Mouse (Mus musculus) liver, adult (tissue): Measurements from ENCODE around the gene Coq8b.

Source experiments
- GATA4 ChIP-seq: IDR thresholded peaks from 2 replicates; pipeline ENCODE4 v1.6.1; 2014; ENCODE audit warnings: mild to moderate bottlenecking, low read length; ENCODE audit not compliant: insufficient replicate concordance

Coq8b gene

DNA sequence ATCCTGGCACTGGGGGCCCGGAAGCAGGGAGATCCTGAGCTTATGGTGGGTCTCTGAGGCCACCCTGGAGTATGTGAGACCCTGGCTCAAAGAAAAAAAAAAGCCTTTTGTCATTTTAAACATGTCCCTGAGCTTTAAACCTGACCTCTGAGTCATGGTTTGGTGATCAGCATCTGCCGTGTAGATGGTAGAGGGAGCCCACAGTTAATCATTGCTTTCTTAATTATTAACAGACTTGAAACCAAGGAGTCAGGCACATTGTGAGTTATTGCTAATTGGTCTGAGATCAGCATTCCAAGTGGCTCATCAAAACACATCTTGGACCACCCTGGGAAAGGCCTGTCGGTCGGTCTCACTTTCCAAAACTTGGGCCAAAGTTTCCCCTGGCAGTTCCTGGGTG is 49.4 kb downstream of the Coq8b start:
- TF ChIP-seq GATA4: no peak

DNA sequence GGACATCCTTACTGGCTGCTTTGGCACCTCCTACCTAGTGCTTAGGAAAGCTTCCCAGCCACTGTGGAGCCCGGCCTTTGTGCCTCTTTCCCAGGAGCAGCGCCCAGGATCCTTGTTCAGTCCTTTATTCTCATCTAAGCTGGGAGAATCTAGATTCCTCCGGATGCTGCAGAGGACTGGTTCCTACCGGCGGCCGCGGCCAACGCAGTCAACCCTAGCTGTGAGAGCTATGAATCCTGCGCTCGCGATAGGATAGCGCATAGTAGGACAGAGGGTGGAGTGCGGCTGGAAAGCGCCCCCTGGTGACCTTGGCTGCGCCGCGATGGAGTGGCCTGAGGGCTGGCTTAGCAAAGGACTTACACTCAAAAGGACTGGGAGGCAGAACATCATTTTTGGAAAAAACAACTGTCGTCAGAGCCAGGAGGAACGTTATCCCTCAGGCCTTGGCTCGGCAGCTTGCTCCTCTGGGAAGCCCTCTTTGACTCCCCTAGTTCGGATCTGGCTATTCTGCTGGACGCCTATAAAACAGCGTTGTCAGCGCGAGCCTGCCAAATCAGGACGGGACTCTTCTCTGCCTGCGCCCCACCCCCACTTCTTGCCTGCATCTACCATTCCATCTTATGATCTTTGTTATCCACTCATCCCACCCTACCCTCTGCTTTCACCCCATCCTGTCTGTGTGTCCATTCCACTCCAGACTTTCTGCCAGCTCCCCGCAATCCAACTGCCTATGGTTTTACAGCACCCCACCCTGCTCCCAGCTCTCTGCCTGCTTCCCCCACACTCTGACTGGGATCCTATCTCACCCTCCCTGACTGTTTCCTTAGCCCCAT is 52.3 kb downstream of the Coq8b start:
- TF ChIP-seq GATA4: no peak

DNA sequence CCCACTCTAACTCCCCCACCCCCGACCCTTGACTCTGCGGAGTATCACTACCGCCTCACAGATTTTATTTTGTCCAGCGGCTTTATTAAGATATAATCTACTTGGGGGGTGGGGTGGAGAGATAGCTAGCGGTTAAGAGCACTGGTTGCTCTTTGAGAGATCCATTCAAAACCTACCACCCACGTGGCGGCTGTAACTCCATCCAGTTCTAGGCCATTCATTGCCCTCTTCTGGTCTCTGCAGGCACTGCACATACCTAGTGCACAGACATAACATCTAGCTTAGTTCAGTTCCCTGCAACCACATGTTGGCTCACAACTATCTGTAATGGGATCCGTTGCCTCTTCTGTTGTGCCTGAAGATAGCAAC is 52.9 kb downstream of the Coq8b start:
- no peak for TF ChIP-seq GATA4

DNA sequence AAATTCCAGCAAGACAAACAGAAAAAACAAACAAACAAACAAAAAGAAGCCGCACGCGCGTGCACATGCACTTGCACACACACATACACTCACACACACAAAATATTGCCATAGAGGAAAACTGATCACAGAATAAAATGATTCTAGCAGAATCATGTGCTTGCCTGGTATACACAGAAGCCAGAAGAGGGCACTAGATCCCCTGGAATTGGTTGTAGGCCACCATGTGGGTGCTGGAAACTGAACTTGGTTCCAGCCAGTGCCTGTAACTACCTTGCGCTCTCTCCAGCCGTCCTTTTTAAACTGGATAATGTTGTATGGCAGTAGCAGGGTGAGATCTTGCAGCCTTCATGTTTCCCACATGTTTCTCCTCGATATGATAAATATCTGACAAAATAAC is 55.9 kb downstream of the Coq8b start:
- TF ChIP-seq GATA4: no peak

DNA sequence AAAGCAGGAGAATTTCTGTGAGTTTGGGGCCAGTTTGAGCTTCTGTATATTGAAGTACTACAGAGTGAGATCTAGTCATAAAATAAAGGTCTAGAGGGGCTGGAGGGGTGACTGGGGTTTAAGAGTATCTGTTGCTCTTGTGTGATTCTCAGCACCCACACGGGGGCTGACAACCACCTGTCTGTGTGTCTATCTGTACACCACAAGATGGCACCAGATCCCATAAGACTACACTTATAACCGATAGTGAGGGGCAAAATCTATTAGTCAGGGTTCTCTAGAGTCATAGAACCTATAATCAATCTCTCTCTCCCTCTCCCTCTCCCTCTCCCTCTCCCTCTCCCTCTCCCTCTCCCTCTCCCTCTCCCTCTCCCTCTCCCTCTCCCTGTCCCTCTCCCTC is 57.7 kb downstream of the Coq8b start:
- no peak for TF ChIP-seq GATA4

DNA sequence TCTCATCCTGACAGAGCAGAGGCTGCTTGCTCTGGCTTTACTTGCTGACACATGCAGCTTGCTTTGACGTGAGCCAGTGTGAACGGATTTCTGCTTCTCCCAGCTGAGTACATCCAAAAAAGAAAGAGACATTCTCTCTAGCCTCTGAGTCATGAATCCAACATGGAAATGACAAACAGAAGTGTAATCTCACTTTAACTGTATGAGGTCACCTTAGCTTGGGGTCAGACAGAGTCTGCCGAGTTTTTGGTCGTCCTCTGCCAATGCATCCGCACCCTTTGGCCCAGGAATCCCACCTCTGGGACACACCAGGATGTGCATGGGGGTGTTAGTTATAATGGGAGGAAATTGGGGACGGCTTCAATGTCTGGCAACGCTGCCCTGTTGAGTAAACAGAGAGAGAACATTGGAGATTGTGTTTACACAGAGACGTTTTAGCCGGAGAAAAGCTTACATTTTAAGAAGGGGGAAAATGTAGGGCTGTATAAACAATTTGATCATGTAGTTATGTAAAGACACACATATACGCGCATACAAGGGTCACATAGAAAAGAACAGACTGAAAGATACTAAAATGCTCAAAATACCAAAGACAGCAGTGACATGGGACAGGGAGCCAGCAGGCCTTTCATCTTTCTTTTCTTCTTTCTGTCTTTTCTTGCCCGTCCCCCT is 59.1 kb downstream of the Coq8b start:
- TF ChIP-seq GATA4: no peak

DNA sequence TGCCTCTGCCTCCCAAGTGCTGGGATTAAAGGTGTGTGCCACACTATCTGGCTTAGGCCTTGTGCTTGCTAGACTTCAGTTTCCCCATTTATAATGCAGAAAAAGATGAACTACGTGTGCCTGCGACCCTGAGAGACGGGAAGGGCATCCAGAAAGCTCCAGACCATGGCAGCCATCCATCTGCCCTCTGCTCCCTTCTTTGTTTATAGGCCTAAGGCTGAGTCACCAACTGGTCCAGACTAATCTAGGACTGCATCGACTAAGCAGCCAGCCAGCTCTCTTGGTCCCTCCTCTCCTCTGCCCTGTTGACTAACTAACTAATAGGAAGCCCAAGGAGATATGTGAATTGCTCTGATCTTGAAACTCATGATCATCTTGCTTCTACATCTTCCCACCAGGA is 63.1 kb downstream of the Coq8b start:
- TF ChIP-seq GATA4: no peak

DNA sequence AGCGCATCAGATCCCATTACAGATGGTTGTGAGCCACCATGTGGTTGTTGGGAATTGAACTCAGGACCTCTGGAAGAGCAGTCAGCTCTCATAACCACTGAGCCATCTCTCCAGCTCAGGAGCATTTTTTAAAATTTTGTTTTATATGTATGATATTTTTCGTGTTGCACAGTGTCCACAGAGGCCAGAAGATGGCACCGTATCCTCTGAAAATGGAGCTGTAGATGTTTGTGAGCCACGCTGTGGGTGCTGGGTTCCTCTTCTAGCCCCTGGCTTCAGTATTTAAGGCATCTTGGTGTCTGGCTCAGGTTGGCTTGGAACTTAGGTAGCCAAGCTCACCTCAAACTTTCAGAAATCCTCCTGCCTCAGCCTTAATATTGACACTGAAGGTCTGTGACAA is 63.7 kb downstream of the Coq8b start:
- no peak for TF ChIP-seq GATA4

DNA sequence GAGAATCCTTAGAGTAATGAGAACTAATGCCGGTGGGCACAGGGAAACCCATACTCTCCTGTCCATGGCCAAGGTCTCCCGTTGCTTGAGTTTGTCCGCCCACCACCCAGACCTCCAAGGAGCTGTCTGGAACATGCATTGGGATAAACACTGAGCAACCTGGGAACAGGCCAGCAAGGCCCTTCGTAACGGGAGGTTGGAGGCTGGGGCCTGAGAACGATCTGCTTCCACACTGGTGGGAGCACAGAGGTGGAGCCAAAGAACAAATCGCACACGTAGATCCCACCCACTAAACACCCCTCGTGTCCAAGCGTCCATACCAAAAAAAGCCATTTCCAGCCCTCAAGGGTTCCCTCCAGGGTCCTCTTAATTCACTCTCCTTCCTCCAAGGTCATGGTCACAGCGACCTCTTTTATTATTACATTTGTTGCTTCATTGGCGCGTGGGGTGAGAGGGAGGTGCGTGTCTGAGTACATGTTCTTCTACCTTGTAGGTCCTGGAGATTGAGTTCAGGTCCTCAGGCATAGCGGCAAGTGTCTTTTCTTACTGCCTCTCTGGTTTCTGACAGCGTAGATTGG is 65.3 kb downstream of the Coq8b start:
- TF ChIP-seq GATA4: no peak

DNA sequence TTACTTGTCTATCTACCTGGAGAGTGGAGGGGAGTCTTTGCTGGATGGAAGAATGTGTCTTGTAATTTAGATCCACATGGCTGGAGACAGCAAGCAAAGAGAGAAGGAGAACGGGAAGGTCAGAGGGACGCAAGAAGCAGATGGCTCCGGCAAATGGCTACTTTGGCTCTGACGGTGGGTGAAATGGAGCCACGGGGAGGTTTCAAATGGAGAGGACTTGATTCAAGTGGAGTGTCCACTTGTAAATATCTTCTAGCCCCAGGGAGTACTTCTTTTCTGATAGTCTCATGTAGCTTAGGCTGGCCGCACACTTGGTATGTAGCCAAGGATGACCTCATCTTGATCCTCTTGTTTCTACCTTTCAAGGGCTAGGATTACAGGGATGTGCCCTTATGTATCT is 66.0 kb downstream of the Coq8b start:
- no peak for TF ChIP-seq GATA4

DNA sequence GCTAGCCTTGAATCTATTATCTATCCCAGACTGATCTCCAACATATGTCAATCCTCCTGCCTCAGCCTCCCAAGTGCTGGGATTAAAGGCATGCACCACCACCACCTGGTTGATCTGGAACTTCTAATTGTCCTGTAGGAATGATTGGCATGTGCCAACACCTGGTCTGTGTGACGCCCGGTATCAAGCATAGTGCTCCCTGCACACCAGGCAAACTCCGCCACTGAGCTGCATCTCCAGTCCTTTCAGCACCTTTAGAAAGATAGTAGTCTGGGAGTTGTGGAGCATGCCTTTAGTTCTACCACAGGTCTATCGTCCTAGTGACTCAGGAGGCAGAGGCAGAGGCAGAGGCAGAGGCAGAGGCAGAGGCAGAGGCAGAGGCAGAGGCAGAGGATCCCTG is 67.5 kb downstream of the Coq8b start:
- no peak for TF ChIP-seq GATA4

DNA sequence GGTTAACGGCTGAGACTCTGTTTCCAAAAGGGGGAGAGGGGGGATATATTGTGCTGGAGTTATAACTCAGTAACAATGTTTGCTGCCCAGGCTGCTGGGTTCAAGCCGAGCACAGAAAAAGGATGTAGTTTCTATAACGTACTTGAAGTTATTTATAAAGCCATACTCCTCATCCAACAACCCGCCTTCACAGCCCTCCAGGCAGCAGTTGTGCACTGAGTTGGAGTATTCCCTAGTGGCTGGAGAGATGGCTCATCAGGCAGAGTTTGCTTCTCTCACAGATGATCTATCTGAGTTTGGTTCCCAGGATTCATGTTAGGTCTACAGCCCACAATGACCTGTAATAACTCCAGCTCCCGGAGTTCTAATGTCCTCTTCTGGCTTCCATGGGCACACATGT is 68.0 kb downstream of the Coq8b start:
- TF ChIP-seq GATA4: no peak

DNA sequence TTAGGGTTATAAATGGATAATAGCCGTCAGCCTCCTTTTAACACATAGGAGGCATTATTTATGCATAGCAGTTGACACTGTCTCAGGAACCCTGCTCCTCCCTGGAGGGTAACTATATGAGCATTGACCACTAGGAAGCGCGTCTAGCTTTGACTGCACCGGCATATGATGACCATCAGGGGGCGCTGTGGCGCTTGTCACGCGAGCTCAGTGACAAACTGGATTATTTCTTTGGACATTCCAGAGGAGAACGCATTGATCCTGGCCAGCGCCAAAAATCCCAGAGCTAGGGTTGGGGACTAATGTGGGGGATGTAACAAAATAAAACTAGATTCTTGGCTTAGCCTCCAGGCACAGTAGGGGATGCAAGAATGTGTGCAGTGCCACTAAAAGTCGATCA is 69.3 kb downstream of the Coq8b start:
- no peak for TF ChIP-seq GATA4

DNA sequence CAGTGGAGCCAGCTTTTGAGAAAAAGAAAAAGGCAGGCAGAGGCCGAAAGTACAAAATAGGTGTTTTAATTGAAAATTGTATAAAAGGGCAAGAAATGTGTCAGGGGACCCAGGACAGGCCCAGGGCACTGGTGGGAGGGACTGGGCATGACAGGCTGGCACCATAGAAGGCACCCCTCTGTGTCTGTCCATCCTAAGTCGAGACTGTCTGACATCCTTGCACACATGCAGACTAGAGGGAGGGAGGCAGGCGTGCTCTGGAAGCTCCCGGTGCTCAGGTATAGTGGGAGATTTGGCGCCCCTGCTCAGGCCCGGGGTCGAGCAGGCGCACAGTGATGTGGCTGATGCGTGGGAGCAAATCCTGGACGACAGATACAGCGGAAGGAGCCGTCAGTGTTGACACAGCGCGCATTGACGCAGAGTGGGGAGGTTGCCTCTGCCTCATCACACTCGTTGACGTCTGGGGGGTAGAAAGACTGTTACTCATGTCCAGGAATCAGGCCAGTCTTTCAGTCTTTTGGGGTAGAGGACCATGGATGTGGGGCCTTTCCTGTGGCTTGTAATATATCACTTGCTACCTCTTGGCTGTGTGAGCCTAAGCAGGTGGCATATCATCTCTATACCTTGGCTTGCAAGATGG is 72.4 kb downstream of the Coq8b start:
- TF ChIP-seq GATA4: no peak

DNA sequence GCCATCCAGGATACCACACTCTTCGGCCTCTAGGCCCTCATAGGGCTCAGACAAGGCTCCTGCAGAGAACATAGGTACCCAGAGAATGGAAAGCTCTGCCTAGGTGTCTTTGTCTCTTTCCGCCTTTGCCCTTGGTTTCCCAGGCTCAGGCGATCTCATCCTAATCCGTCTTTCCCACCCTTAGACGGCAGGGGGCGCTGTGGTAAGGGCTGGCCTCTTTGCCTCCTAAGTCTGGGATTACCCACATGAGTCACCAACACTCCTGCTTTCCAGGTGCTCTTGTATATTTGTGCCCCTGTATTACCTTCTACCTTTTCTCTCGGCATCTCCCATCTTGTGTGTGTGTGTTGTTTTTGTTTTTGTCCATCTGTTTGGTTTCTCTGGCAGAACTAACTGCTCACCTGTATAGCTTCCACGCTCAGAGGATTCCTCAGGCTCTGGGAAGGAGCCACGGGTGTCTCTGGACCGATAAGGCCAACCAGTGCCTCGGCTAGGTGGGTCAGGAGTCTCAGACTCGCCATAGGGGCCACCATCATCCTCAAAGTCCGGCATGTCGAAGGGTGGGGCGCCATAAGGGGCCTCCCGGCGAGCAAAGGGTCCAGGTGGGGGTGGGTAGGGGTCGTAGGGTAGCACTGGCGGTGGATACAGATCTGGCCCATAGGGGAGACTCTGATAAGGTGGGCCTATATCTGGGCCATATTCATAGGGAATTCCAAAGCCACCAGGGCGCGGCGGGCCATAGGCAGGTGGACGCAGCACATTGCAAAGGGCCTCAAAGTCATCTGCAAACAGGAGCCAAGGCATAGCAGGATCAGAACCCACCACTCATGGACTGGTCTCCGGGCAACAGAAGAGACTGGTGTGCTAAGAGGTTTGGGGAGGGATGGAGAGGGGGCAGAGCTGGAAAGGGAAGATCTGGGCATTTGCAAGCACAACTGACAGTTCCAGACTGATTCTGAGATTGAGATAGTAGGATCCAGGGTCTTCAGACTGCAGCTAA is 73.6 kb downstream of the Coq8b start:
- TF ChIP-seq GATA4: no peak

DNA sequence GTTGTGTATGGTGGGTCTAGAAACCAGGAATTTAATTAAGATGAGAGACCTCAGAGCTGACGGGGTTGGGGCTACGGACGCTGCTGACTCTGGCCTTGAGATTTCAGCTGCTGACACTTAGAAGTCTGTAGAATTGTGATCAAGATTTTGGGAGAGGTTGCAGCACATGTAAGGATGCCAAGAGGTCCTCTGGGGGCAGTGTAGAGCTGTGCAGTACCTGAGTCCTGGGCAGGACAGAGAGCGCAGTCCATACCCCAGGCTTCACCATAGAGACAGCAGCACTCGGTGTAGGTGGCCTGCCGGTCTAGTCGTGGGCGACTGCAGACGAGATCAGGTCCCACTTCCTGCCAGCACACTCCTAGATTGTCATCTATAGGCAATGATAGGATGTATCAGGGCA is 74.7 kb downstream of the Coq8b start:
- TF ChIP-seq GATA4: no peak
